Mouse (Mus musculus): ENCODE results near the gene Ucn2. TPM values are rescaled to one million over a fixed set of nuclear protein-coding genes. Genes with fewer than 3 reads are reported as not detected.
A peak's percentile ranks its signal among the peaks of the same experiment; 100 is the strongest.

Ucn2 gene
- polyA plus RNA-seq, 1 experiment from 2014 or later = not detected

- Histone ChIP-seq H3K36me3 (replicated peaks) (no peaks in the 10 kb centered on the region), H3K27me3 (replicated peaks; ENCODE audit: low read depth, poor library complexity, severe bottlenecking) (no peaks in the 10 kb centered on the region), H3K27ac (replicated peaks) (no peak overlapping the region), H3K4me3 (no peak overlapping the region), H3K4me1 (peaks cover 23% of the 10 kb centered on the region), H3K9me3 (no peaks in the 10 kb centered on the region)
- no peak for DNase-seq (ENCODE audit: low spot score)
- 86% methylated on average over 19 of the region's 19 CpGs for WGBS
Measured at GRCm38 (mm10) chr9:108998287-108999166, 12.7 kb downstream of the Ucn2 start.

- DNase-seq (ENCODE audit: low spot score) = no peak
- H3K36me3 ChIP-seq (replicated peaks) = no peaks in the 10 kb centered on the region
- H3K27me3 ChIP-seq (replicated peaks; ENCODE audit: low read depth, poor library complexity, severe bottlenecking) = no peaks in the 10 kb centered on the region
- peaks cover 19% of the 10 kb centered on the region for H3K4me1 ChIP-seq
- 85% methylated on average over 4 of the region's 4 CpGs for WGBS
- no peak overlapping the region for H3K27ac ChIP-seq (replicated peaks)
- H3K9me3 ChIP-seq = no peaks in the 10 kb centered on the region
- no peak overlapping the region for H3K4me3 ChIP-seq
Measured at GRCm38 (mm10) chr9:108999167-108999526, 13.3 kb downstream of the Ucn2 start.

- Histone ChIP-seq H3K27ac (replicated peaks) (no peak overlapping the region), H3K9me3 (no peaks in the 10 kb centered on the region), H3K4me3 (no peak overlapping the region), H3K27me3 (replicated peaks; ENCODE audit: low read depth, poor library complexity, severe bottlenecking) (no peaks in the 10 kb centered on the region), H3K4me1 (peaks cover 9% of the 10 kb centered on the region), H3K36me3 (replicated peaks) (no peaks in the 10 kb centered on the region)
- peak; percentile 78 for DNase-seq (ENCODE audit: low spot score)
- 9% methylated on average over 3 of the region's 3 CpGs for WGBS
Measured at GRCm38 (mm10) chr9:109000726-109001125, 14.9 kb downstream of the Ucn2 start.

GRCm38 (mm10) chr9:109003201-109003600 lies 17.4 kb downstream of the Ucn2 start:
- H3K27me3 ChIP-seq (replicated peaks; ENCODE audit: low read depth, poor library complexity, severe bottlenecking) = no peaks in the 10 kb centered on the region

GRCm38 (mm10) chr9:109007025-109007780 lies 21.4 kb downstream of the Ucn2 start:
- DNase-seq (ENCODE audit: low spot score) = no peak
- 81% methylated on average over 21 of the region's 21 CpGs for WGBS
- Histone ChIP-seq H3K4me1 (peaks cover 22% of the 10 kb centered on the region), H3K9me3 (no peaks in the 10 kb centered on the region), H3K27ac (replicated peaks) (0 out of 2 replicates have a peak overlapping the region, but pooled peaks have one; percentile 10), H3K4me3 (no peak overlapping the region), H3K27me3 (replicated peaks; ENCODE audit: low read depth, poor library complexity, severe bottlenecking) (no peaks in the 10 kb centered on the region), H3K36me3 (replicated peaks) (no peaks in the 10 kb centered on the region)

More at GRCm38 (mm10) chr9:109003201-109003600, 17.4 kb downstream of the Ucn2 start:
- no peak overlapping the region for H3K4me3 ChIP-seq
- peak; percentile 67 for DNase-seq (ENCODE audit: low spot score)
- no peak overlapping the region for H3K27ac ChIP-seq (replicated peaks)
- peaks cover 10% of the 10 kb centered on the region for H3K4me1 ChIP-seq
- no peaks in the 10 kb centered on the region for H3K9me3 ChIP-seq
- 38% methylated on average over 2 of the region's 2 CpGs for WGBS
- H3K36me3 ChIP-seq (replicated peaks) = no peaks in the 10 kb centered on the region

- no peak overlapping the region for H3K4me3 ChIP-seq
- no peaks in the 10 kb centered on the region for H3K9me3 ChIP-seq
- 78% methylated on average over 9 of the region's 9 CpGs for WGBS
- H3K36me3 ChIP-seq (replicated peaks) = no peaks in the 10 kb centered on the region
- peaks cover 22% of the 10 kb centered on the region for H3K4me1 ChIP-seq
- H3K27me3 ChIP-seq (replicated peaks; ENCODE audit: low read depth, poor library complexity, severe bottlenecking) = no peaks in the 10 kb centered on the region
- DNase-seq (ENCODE audit: low spot score) = no peak
- no peak overlapping the region; the same call in 1 of the 2 replicates for H3K27ac ChIP-seq (replicated peaks)
Measured at GRCm38 (mm10) chr9:109008081-109008480, 22.3 kb downstream of the Ucn2 start.

- H3K4me3 ChIP-seq = no peak overlapping the region
- H3K9me3 ChIP-seq = no peaks in the 10 kb centered on the region
- no peaks in the 10 kb centered on the region for H3K27me3 ChIP-seq (replicated peaks; ENCODE audit: low read depth, poor library complexity, severe bottlenecking)
- H3K4me1 ChIP-seq = peaks cover 22% of the 10 kb centered on the region
- 71% methylated on average over 10 of the region's 10 CpGs for WGBS
- no peaks in the 10 kb centered on the region for H3K36me3 ChIP-seq (replicated peaks)
- no peak overlapping the region for H3K27ac ChIP-seq (replicated peaks)
- no peak for DNase-seq (ENCODE audit: low spot score)
Measured at GRCm38 (mm10) chr9:109008994-109009635, 23.3 kb downstream of the Ucn2 start.

- no peaks in the 10 kb centered on the region for H3K9me3 ChIP-seq
- DNase-seq (ENCODE audit: low spot score) = peak; percentile 21
- no peak overlapping the region for H3K4me3 ChIP-seq
- H3K4me1 ChIP-seq = peaks cover 22% of the 10 kb centered on the region
- H3K27me3 ChIP-seq (replicated peaks; ENCODE audit: low read depth, poor library complexity, severe bottlenecking) = no peaks in the 10 kb centered on the region
- 52% methylated on average over 17 of the region's 17 CpGs for WGBS
- H3K36me3 ChIP-seq (replicated peaks) = no peaks in the 10 kb centered on the region
- H3K27ac ChIP-seq (replicated peaks) = no peak overlapping the region
Measured at GRCm38 (mm10) chr9:109009636-109010315, 24.0 kb downstream of the Ucn2 start.

- no peak overlapping the region for H3K4me3 ChIP-seq
- DNase-seq (ENCODE audit: low spot score) = no peak
- WGBS = 85% methylated on average over 14 of the region's 14 CpGs
- no peaks in the 10 kb centered on the region for H3K36me3 ChIP-seq (replicated peaks)
- peaks cover 22% of the 10 kb centered on the region for H3K4me1 ChIP-seq
- H3K27me3 ChIP-seq (replicated peaks; ENCODE audit: low read depth, poor library complexity, severe bottlenecking) = no peaks in the 10 kb centered on the region
- H3K9me3 ChIP-seq = no peaks in the 10 kb centered on the region
- H3K27ac ChIP-seq (replicated peaks) = no peak overlapping the region
Measured at GRCm38 (mm10) chr9:109010316-109010690, 24.5 kb downstream of the Ucn2 start.

- Histone ChIP-seq H3K27ac (replicated peaks) (no peak overlapping the region), H3K4me1 (no peaks in the 10 kb centered on the region; the same call in 1 of the 2 replicates), H3K4me3 (no peak overlapping the region), H3K27me3 (replicated peaks; ENCODE audit: low read depth, poor library complexity, severe bottlenecking) (no peaks in the 10 kb centered on the region), H3K36me3 (replicated peaks) (no peaks in the 10 kb centered on the region), H3K9me3 (no peaks in the 10 kb centered on the region)
- DNase-seq (ENCODE audit: low spot score) = no peak
- WGBS = 79% methylated on average over 8 of the region's 8 CpGs
Measured at GRCm38 (mm10) chr9:109015397-109015796, 29.6 kb downstream of the Ucn2 start.

- Histone ChIP-seq H3K9me3 (no peaks in the 10 kb centered on the region), H3K4me3 (no peak overlapping the region), H3K27me3 (replicated peaks; ENCODE audit: low read depth, poor library complexity, severe bottlenecking) (no peaks in the 10 kb centered on the region), H3K27ac (replicated peaks) (no peak overlapping the region), H3K36me3 (replicated peaks) (no peaks in the 10 kb centered on the region), H3K4me1 (no peaks in the 10 kb centered on the region; the same call in 1 of the 2 replicates)
- DNase-seq (ENCODE audit: low spot score) = no peak
- 71% methylated on average over 11 of the region's 11 CpGs for WGBS
Measured at GRCm38 (mm10) chr9:109016973-109017604, 31.3 kb downstream of the Ucn2 start.

Measured in embryonic facial prominence, embryonic 10.5 days (tissue).